Mouse (Mus musculus): ENCODE results near the gene Ccl28.
"Not testable (repeated sequence)": the region's sequence is repeated elsewhere in the genome, so short reads cannot be mapped to it uniquely, and the experiment has no call there.

DNA sequence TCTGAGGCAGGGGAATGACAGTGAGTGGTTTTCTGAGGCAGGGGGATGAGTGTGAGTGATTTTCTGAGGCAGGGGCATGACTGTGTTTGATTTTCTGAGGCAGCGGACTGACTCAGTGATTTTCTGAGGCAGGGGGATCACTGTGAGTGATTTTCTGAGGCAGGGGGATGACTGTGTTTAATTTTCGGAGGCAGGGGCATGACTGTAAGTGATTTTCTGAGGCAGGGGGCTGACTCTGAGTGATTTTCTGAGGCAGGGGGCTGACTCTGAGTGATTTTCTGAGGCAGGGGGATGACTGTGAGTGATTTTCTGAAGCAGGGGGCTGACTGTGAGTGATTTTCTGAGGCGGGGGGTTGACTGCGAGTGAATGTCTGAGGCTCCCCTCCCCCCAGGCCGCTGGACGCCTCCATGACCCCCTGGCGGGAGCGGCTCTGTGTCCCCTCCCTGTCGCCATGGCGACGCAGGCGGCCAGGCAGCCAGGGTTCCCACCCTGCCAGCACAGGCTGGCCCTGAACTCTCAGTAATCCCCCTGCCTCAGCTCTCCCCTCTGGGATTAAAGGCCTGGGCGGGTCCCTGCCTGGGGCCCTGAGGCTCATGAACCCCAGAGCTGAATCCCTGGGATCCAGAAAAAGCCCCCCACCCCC is 20.8 kb upstream of the Ccl28 start:
- not testable (repeated sequence) for TF ChIP-seq EP300, CTCF (IDR thresholded peaks at IDR 0.05; ENCODE audit: low read depth)

Data from liver, postnatal 0 days (tissue).